Mouse (Mus musculus): ENCODE measurements around the gene Pde7b.

DNA sequence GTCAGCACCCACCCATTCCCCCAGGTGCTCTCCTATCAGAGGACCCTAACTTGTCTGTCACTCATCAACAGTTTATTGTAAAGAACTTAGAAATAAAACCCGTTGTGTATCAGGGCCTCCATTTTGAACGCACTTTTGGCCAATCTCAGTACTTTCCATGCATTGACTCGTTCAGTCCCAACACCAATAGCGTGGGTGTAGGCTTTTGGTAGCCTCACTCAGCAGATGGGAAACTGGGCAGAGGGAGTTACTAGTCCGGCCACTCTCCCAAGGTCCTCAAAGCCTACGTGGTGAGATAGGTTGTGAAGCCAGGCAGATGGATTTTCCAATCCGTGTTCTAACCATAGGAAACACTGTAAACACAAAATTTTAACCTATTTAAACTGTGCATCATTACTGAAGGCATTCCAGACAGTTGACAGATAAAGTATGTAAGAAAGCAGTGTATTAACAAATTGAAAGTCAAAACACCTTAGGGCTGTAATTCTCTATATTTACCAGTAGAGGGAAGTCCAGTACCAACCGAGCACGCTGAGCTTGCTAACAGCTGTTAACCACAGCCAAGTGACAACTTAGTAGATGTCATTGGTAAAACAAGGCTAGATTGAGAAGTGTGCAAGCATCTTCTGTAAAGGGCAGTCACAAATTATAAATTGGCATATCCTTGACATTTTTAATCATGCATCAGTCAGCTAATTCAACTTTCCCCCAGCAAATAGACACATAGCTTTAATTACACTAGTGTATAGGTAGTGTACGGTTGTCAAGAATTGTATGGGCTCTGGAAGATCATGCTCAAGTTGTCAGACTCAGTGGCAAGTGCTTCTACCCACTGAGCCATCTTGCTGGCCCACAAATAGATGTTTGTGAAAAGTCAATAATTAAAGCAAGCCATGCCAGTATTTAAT is 363.1 kb downstream of the Pde7b start:
- TF ChIP-seq CTCF (IDR thresholded peaks at IDR 0.05; ENCODE audit: extremely low read depth, insufficient read depth, low read length) (peak; percentile 84), POLR2A (IDR thresholded peaks at IDR 0.05; ENCODE audit: extremely low read depth, insufficient read depth, low read length) (no peak)
